Mouse (Mus musculus) ovary, postnatal 14 days (tissue): ENCODE results near the gene Gabra2.

ENCODE experiments used
- DNase-seq: peaks from one replicate; pipeline ENCODE4 v3.0.0; 2022; ENCODE audit warnings: low spot score

The Gabra2 gene

DNA sequence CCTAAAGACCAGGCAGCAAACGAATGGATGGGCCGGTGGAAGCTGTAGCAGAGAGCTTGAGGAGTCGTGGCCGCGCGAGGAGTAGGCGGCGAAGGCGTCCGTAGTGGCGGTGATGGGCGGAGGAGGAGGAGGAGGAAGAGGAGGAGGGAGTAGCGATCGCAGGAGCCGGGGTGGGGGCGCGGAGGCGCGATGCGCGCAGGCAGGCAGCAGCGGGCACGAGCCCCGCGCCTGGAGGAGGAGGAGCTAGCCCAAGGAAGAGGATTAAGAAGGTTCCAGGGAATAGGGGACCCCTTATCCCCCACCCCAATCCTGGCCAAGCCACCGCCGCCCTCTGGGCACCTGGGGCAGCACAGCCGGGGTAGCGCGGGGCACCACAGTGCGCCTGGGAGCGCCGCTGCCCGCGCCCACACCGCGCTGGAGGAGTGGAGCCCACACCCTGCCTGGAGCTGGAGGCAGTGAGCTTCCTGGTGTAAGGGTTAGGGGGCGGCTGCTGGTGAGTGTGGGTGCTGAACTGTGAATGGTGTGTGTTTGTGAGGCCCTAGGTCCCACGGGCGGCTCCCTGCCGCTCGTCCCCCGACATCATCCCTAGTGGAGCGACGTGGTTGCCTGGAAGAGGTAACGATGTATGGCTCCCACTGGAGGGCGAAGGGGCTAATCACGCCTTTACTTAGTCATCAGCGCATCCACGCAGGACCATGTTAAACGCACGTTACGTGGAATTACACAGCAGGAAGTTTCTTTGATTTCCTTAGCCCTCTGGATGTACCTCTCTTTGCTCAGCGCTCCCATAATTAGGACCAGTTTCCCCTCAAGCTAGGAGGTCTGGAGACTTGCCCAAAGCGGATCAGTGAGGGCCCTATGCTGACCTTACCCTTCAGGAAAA is at the start of gene Gabra2:
Gene Gabra2 (minus strand): TSS at position 125 of the 883 bp plus-strand sequence.
- peak; percentile 1 for DNase-seq

- no peak for DNase-seq
Measured at GRCm38 (mm10) chr5:71136691-71137090, 41.0 kb upstream of the Gabra2 start.

GRCm38 (mm10) chr5:71135840-71136239 is 40.2 kb upstream of the Gabra2 start:
- DNase-seq, result no peak

- no peak for DNase-seq
Measured at GRCm38 (mm10) chr5:71127721-71128120, 32.1 kb upstream of the Gabra2 start.

- peak; percentile 1 for DNase-seq
Measured at GRCm38 (mm10) chr5:71115216-71115615, 19.6 kb upstream of the Gabra2 start.

- DNase-seq, result no peak
Measured at GRCm38 (mm10) chr5:71095180-71095579, 469 bp downstream of the Gabra2 start.

- no peak for DNase-seq
Measured at GRCm38 (mm10) chr5:71094776-71095175, 873 bp downstream of the Gabra2 start.

- DNase-seq, result no peak
Measured at GRCm38 (mm10) chr5:71093807-71094206, 1.8 kb downstream of the Gabra2 start.

DNA sequence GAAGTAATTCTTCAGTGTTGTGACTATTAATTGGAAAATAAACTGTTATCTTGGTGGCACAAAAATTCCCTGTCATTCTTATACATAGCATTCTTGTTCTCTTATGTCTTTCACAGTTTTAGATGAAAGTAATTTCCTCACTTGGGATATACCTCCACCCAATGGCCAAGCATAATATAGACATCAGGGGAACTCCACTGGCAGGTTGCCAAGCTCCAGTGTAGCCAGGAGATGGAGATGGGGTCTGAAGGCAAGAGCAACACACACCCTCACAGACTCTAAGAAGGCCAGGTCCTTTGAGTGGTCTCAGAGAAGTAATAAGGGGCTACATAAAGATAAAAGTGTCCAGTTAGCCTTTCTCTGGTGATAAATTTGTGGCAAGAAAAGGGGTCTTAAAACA is 3.2 kb downstream of the Gabra2 start:
- no peak for DNase-seq

- no peak for DNase-seq
Measured at GRCm38 (mm10) chr5:71091926-71092325, 3.7 kb downstream of the Gabra2 start.

GRCm38 (mm10) chr5:71078861-71079260 is 16.8 kb downstream of the Gabra2 start:
- no peak for DNase-seq

DNA sequence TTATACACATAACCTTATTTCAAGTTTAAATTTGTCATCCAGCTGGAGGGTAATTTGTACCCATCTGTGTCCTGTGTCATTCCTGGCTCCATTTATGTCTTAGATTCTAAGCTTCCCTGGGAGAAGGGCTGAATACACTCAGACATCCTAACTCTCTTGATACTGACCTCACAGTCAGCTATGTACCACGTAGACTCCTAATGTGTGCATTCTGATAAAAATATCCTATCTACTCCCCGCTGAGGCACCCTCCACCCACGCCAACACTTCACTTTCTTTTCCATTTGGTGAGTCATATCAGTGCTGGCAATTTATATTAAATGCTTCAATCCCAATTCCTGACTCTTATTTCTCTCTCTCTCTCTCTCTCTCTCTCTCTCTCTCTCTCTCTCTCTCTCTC is 34.0 kb downstream of the Gabra2 start:
- DNase-seq, result no peak

GRCm38 (mm10) chr5:71058047-71058446 is 37.6 kb downstream of the Gabra2 start:
- DNase-seq, result no peak

DNA sequence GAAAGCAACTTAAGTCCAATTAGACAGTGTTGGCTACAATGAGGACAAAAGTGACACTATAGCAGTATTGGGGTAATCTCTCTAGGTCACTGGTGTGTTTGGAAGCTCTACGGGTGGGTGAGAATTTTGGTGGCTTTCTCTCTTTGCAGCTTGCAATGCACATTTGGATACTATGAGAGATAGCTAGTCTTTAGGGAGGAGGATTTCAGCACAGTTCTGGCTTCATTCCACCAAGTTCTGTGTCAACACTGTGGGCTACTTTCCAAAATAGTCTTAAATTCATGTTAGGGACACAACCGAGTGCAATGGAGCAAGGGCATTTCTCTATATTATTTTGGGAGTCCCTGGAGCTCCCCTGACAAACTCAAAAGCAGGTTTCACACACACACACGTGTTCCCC is 58.3 kb downstream of the Gabra2 start:
- DNase-seq, result peak; percentile 21

- no peak for DNase-seq
Measured at GRCm38 (mm10) chr5:71025956-71026355, 69.7 kb downstream of the Gabra2 start.

DNA sequence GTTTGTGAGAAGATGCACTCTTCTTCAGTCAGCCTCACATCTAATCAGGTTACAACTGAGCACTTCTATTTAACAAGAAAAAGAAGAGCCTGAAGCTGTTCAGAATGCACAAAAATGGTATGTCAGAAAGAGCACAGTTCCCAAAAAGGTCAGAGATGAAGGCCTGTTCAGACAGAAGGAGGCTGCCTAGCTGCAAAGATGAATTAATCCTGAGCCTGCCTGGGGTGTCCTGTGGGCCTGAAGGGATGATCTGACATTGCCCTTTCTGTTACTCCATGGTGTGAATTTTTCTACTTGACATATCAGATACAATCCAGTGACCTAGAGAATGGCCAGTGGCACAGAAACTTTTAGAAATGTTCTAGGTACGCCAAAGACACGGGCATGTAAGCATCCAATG is 83.9 kb downstream of the Gabra2 start:
- no peak for DNase-seq

DNA sequence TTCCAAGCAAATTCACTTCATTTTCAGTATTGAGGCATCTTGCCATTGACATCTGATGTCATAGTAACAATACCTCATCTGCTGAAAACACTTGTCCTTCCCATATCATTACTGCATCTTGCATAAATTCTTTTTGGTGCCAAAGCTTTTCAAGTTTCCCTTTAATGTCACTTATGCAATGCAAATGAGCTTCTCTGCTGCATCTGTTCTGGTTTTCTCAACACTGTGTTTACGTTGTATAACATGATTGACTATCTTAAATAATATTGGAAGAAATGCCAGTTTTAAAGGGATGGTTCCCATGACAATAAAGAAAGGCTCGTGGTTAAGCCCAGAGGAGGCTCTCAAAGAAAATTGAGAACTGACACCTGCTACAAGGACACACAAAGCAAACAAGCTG is 84.4 kb downstream of the Gabra2 start:
- no peak for DNase-seq

- DNase-seq, result no peak
Measured at GRCm38 (mm10) chr5:71010797-71011196, 84.9 kb downstream of the Gabra2 start.

- DNase-seq, result no peak
Measured at GRCm38 (mm10) chr5:70995617-70996325, 99.9 kb downstream of the Gabra2 start.

DNA sequence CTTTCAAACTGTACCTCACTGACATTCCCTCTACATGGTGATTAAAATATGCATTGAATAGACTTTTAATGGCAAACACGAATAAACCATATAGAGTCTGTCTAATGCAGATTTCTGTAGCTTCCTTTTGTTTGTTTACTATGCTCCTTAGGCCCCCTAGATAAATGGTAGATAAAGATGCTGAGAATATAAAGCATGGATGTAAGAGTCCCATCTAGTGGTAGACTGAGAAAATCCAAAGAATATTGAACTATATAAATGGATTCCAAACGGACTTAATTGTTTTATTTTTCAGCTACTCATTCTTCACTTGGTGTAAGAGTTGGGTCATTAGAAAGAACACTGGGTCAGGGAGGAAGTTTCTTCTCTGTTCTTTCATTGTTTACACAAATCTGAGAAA is 102.4 kb downstream of the Gabra2 start:
- no peak for DNase-seq

DNA sequence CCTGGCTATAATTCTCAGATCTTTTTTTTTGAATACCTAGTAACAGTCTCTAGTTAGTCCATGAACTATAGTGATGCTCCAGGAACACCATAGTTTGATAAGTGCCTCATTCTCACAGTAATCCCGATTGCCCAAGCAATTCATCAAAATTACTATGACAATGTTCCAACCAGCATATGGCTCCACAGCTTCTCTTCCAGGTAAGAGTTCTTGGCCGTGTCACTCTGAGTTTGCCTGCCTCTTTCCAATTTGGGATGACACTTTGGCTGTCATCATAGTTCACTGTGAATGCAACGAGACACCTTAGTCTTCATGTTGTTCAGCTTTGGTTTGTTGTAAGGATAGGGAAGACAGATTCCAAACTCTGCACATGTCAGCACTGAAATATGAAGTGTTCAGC is 104.8 kb downstream of the Gabra2 start:
- DNase-seq, result no peak
